Mouse (Mus musculus): ENCODE data around the gene Ttc30a2. TPM values are rescaled to one million over a fixed set of nuclear protein-coding genes. Genes with fewer than 3 reads are reported as not detected.
"Not testable (repeated sequence)": the region's sequence is repeated elsewhere in the genome, so short reads cannot be mapped to it uniquely, and the experiment has no call there.

Ttc30a2 gene
- polyA plus RNA-seq, 1 experiment from 2014 or later: 0.54 TPM

- Histone ChIP-seq H3K27ac (ENCODE audit: low read length) (no peak overlapping the region), H3K9me3 (ENCODE audit: control insufficient read depth, low read length) (no peaks in the 10 kb centered on the region), H3K36me3 (ENCODE audit: control insufficient read depth, insufficient read depth, low read length) (no peaks in the 10 kb centered on the region), H3K9ac (ENCODE audit: low read length) (no peak overlapping the region), H3K4me2 (ENCODE audit: low read depth, low read length) (no peak overlapping the region), H3K4me3 (ENCODE audit: low read length) (no peak overlapping the region), H3K27me3 (ENCODE audit: control insufficient read depth, insufficient read depth, low read depth, low read length) (no peaks in the 10 kb centered on the region), H3K4me1 (replicated peaks; ENCODE audit: control insufficient read depth, insufficient read depth, low read length) (no peaks in the 10 kb centered on the region)
- ATAC-seq (ENCODE audit: low read depth): no peak
- 79% methylated on average over 8 of the region's 8 CpGs for WGBS
These were observed 27.3 kb downstream of the Ttc30a2 start for GRCm38 (mm10) chr2:75950685-75951084.

- H3K4me3 ChIP-seq (ENCODE audit: low read length): peak within 1 kb of the TSS; percentile 69
- H3K4me2 ChIP-seq (ENCODE audit: low read depth, low read length): peak within 1 kb of the TSS; percentile 63
- peaks cover 4% of the 10 kb centered on the region for H3K4me1 ChIP-seq (replicated peaks; ENCODE audit: control insufficient read depth, insufficient read depth, low read length)
- H3K36me3 ChIP-seq (ENCODE audit: control insufficient read depth, insufficient read depth, low read length): no peaks in the 10 kb centered on the region
- H3K9ac ChIP-seq (ENCODE audit: low read length): peak within 1 kb of the TSS; percentile 70
- WGBS: 5% methylated on average over 38 of the region's 42 CpGs
- no peaks in the 10 kb centered on the region for H3K9me3 ChIP-seq (ENCODE audit: control insufficient read depth, low read length)
- peak; percentile 85 for ATAC-seq (ENCODE audit: low read depth)
- peak within 1 kb of the TSS; percentile 86 for H3K27ac ChIP-seq (ENCODE audit: low read length)
- no peaks in the 10 kb centered on the region for H3K27me3 ChIP-seq (ENCODE audit: control insufficient read depth, insufficient read depth, low read depth, low read length)
These were observed 39.6 kb downstream of the Ttc30a2 start, which contains the start of gene Ttc30b for GRCm38 (mm10) chr2:75938117-75939063. Ttc30b (minus strand) TSS chr2:75938585.

GRCm38 (mm10) chr2:75937520-75938116 lies 40.4 kb downstream of the Ttc30a2 start:
- 63% methylated on average over 14 of the region's 17 CpGs for WGBS
- H3K27me3 ChIP-seq (ENCODE audit: control insufficient read depth, insufficient read depth, low read depth, low read length); H3K27ac ChIP-seq (ENCODE audit: low read length); H3K36me3 ChIP-seq (ENCODE audit: control insufficient read depth, insufficient read depth, low read length); H3K4me1 ChIP-seq (replicated peaks; ENCODE audit: control insufficient read depth, insufficient read depth, low read length); H3K9me3 ChIP-seq (ENCODE audit: control insufficient read depth, low read length): not testable (repeated sequence)
- peak overlapping the region; percentile 63 for H3K4me2 ChIP-seq (ENCODE audit: low read depth, low read length)
- H3K4me3 ChIP-seq (ENCODE audit: low read length): peak overlapping the region; percentile 69
- ATAC-seq (ENCODE audit: low read depth): peak; percentile 2; the same call in 1 of the 2 replicates
- H3K9ac ChIP-seq (ENCODE audit: low read length): peak overlapping the region; percentile 70

- not testable (repeated sequence) for H3K4me2 ChIP-seq (ENCODE audit: low read depth, low read length); H3K9me3 ChIP-seq (ENCODE audit: control insufficient read depth, low read length); H3K27me3 ChIP-seq (ENCODE audit: control insufficient read depth, insufficient read depth, low read depth, low read length); H3K4me1 ChIP-seq (replicated peaks; ENCODE audit: control insufficient read depth, insufficient read depth, low read length); ATAC-seq (ENCODE audit: low read depth); H3K27ac ChIP-seq (ENCODE audit: low read length); H3K9ac ChIP-seq (ENCODE audit: low read length); H3K4me3 ChIP-seq (ENCODE audit: low read length); H3K36me3 ChIP-seq (ENCODE audit: control insufficient read depth, insufficient read depth, low read length)
- 90% methylated on average over 2 of the region's 2 CpGs for WGBS
These were observed 41.3 kb downstream of the Ttc30a2 start for GRCm38 (mm10) chr2:75936685-75937084.

- WGBS: 28% methylated on average over 7 of the region's 7 CpGs
- Histone ChIP-seq H3K36me3 (ENCODE audit: control insufficient read depth, insufficient read depth, low read length) (no peaks in the 10 kb centered on the region; the same call in 1 of the 2 replicates), H3K9me3 (ENCODE audit: control insufficient read depth, low read length) (no peaks in the 10 kb centered on the region), H3K27me3 (ENCODE audit: control insufficient read depth, insufficient read depth, low read depth, low read length) (no peaks in the 10 kb centered on the region), H3K9ac (ENCODE audit: low read length) (no peak overlapping the region), H3K4me1 (replicated peaks; ENCODE audit: control insufficient read depth, insufficient read depth, low read length) (no peaks in the 10 kb centered on the region), H3K27ac (ENCODE audit: low read length) (peak overlapping the region; percentile 44), H3K4me3 (ENCODE audit: low read length) (no peak overlapping the region), H3K4me2 (ENCODE audit: low read depth, low read length) (no peak overlapping the region)
- no peak for ATAC-seq (ENCODE audit: low read depth)
These were observed 44.4 kb downstream of the Ttc30a2 start for GRCm38 (mm10) chr2:75933541-75933940.

- Histone ChIP-seq H3K27ac (ENCODE audit: low read length) (no peak overlapping the region), H3K4me2 (ENCODE audit: low read depth, low read length) (no peak overlapping the region), H3K36me3 (ENCODE audit: control insufficient read depth, insufficient read depth, low read length) (no peaks in the 10 kb centered on the region; the same call in 1 of the 2 replicates), H3K9me3 (ENCODE audit: control insufficient read depth, low read length) (no peaks in the 10 kb centered on the region), H3K27me3 (ENCODE audit: control insufficient read depth, insufficient read depth, low read depth, low read length) (no peaks in the 10 kb centered on the region), H3K4me3 (ENCODE audit: low read length) (no peak overlapping the region), H3K9ac (ENCODE audit: low read length) (no peak overlapping the region), H3K4me1 (replicated peaks; ENCODE audit: control insufficient read depth, insufficient read depth, low read length) (no peaks in the 10 kb centered on the region)
- WGBS: 87% methylated on average over 2 of the region's 2 CpGs
- no peak for ATAC-seq (ENCODE audit: low read depth)
These were observed 47.0 kb downstream of the Ttc30a2 start for GRCm38 (mm10) chr2:75930941-75931340.

- H3K4me3 ChIP-seq (ENCODE audit: low read length): no peak overlapping the region
- 89% methylated on average over 6 of the region's 6 CpGs for WGBS
- no peak overlapping the region for H3K27ac ChIP-seq (ENCODE audit: low read length)
- no peaks in the 10 kb centered on the region for H3K4me1 ChIP-seq (replicated peaks; ENCODE audit: control insufficient read depth, insufficient read depth, low read length)
- H3K36me3 ChIP-seq (ENCODE audit: control insufficient read depth, insufficient read depth, low read length): no peaks in the 10 kb centered on the region; the same call in 1 of the 2 replicates
- no peak for ATAC-seq (ENCODE audit: low read depth)
- no peaks in the 10 kb centered on the region for H3K27me3 ChIP-seq (ENCODE audit: control insufficient read depth, insufficient read depth, low read depth, low read length)
- H3K4me2 ChIP-seq (ENCODE audit: low read depth, low read length): no peak overlapping the region
- H3K9ac ChIP-seq (ENCODE audit: low read length): no peak overlapping the region
- H3K9me3 ChIP-seq (ENCODE audit: control insufficient read depth, low read length): no peaks in the 10 kb centered on the region
These were observed 48.1 kb downstream of the Ttc30a2 start for GRCm38 (mm10) chr2:75929786-75930444.

GRCm38 (mm10) chr2:75929141-75929540 lies 48.8 kb downstream of the Ttc30a2 start:
- no peaks in the 10 kb centered on the region for H3K27me3 ChIP-seq (ENCODE audit: control insufficient read depth, insufficient read depth, low read depth, low read length)
- no peak for ATAC-seq (ENCODE audit: low read depth)
- H3K27ac ChIP-seq (ENCODE audit: low read length): no peak overlapping the region
- H3K4me2 ChIP-seq (ENCODE audit: low read depth, low read length): no peak overlapping the region
- H3K36me3 ChIP-seq (ENCODE audit: control insufficient read depth, insufficient read depth, low read length): no peaks in the 10 kb centered on the region; the same call in 1 of the 2 replicates
- WGBS: 96% methylated on average over 2 of the region's 2 CpGs
- H3K9ac ChIP-seq (ENCODE audit: low read length): no peak overlapping the region
- H3K4me1 ChIP-seq (replicated peaks; ENCODE audit: control insufficient read depth, insufficient read depth, low read length): no peaks in the 10 kb centered on the region
- no peak overlapping the region for H3K4me3 ChIP-seq (ENCODE audit: low read length)
- H3K9me3 ChIP-seq (ENCODE audit: control insufficient read depth, low read length): no peaks in the 10 kb centered on the region

- H3K27ac ChIP-seq (ENCODE audit: low read length): no peak overlapping the region
- H3K9me3 ChIP-seq (ENCODE audit: control insufficient read depth, low read length): no peaks in the 10 kb centered on the region
- 90% methylated on average over 3 of the region's 3 CpGs for WGBS
- no peak overlapping the region for H3K4me2 ChIP-seq (ENCODE audit: low read depth, low read length)
- H3K4me1 ChIP-seq (replicated peaks; ENCODE audit: control insufficient read depth, insufficient read depth, low read length): no peaks in the 10 kb centered on the region
- no peaks in the 10 kb centered on the region; the same call in 1 of the 2 replicates for H3K36me3 ChIP-seq (ENCODE audit: control insufficient read depth, insufficient read depth, low read length)
- no peaks in the 10 kb centered on the region for H3K27me3 ChIP-seq (ENCODE audit: control insufficient read depth, insufficient read depth, low read depth, low read length)
- H3K4me3 ChIP-seq (ENCODE audit: low read length): no peak overlapping the region
- no peak overlapping the region for H3K9ac ChIP-seq (ENCODE audit: low read length)
- no peak for ATAC-seq (ENCODE audit: low read depth)
These were observed 50.0 kb downstream of the Ttc30a2 start for GRCm38 (mm10) chr2:75928011-75928410.
